Mouse (Mus musculus): ENCODE measurements around the gene Myrfl.

GRCm38 (mm10) chr10:116771215-116771935 is 125.3 kb downstream of the Myrfl start:
- TF ChIP-seq CTCF (IDR thresholded peaks at IDR 0.05; ENCODE audit: control insufficient read depth, insufficient read depth, insufficient read length) (no peak), MYOD1 (IDR thresholded peaks at IDR 0.05; ENCODE audit: control insufficient read depth, insufficient read length, low read depth) (no peak), MAX (IDR thresholded peaks at IDR 0.05) (no peak), CEBPB (IDR thresholded peaks at IDR 0.05; ENCODE audit: low read depth) (no peak), MYOG (IDR thresholded peaks at IDR 0.05; ENCODE audit: control insufficient read depth, extremely low read depth, insufficient read length) (no peak), FOSL1 (IDR thresholded peaks at IDR 0.05; ENCODE audit: insufficient read depth, low read length, poor library complexity, severe bottlenecking) (no peak), USF1 (IDR thresholded peaks at IDR 0.05; ENCODE audit: low read depth) (no peak)

All from C2C12 (cell line).